Mouse (Mus musculus) kidney, adult 2 months (tissue): Measurements from ENCODE around the gene Iah1. TPM values are rescaled to one million over a fixed set of nuclear protein-coding genes. Genes with fewer than 3 reads are reported as not detected.

Experiments
- DNase-seq: peaks from one replicate; pipeline ENCODE4 v3.0.0; 2021
- H3K27ac ChIP-seq: fragments of 200-500 bp; 2 replicates; pipeline ENCODE4 v1.5.1; 2012; ENCODE audit warnings: low read depth, low read length, control low read depth, inconsistent platforms; ENCODE audit not compliant: insufficient read depth
- H3K27me3 ChIP-seq: fragments of 200-500 bp; replicated peaks from 2 replicates; pipeline ENCODE4 v1.6.1; 2012; ENCODE audit warnings: mild to moderate bottlenecking, moderate library complexity, low read length, inconsistent platforms; ENCODE audit not compliant: control insufficient read depth, insufficient read depth
- H3K36me3 ChIP-seq: fragments of 200-500 bp; 2 replicates; pipeline ENCODE4 v1.6.1; 2012; ENCODE audit warnings: mild to moderate bottlenecking, moderate library complexity, low read length, inconsistent platforms; ENCODE audit not compliant: control insufficient read depth, insufficient read depth
- H3K4me1 ChIP-seq: fragments of 200-500 bp; 2 replicates; pipeline ENCODE4 v1.6.1; 2011; ENCODE audit warnings: low read length; ENCODE audit not compliant: control insufficient read depth, insufficient read depth
- H3K4me3 ChIP-seq: fragments of 200-500 bp; 2 replicates; pipeline ENCODE4 v1.5.1; 2011; ENCODE audit warnings: mild to moderate bottlenecking, low read depth, low read length, control low read depth; ENCODE audit not compliant: insufficient read depth
- CTCF ChIP-seq: fragments of 200-500 bp; conservative IDR thresholded peaks from 2 replicates; pipeline ENCODE4 v1.5.1; 2011; ENCODE audit warnings: low read depth, mild to moderate bottlenecking, control low read depth, low read length, moderate library complexity, mixed read lengths; ENCODE audit not compliant: insufficient read depth, insufficient read length
- POLR2A ChIP-seq: fragments of 200-500 bp; IDR thresholded peaks from one replicate; pipeline ENCODE4 v1.6.1; 2011; ENCODE audit warnings: low read depth, low read length, control low read depth
- WGBS: fragments of 180-500 bp; shearing (Covaris S2); methylation state at CpG from one replicate; pipeline ENCODE4 v1.1.7; 2018; 5-methylcytosine and 5-hydroxymethylcytosine counted together
- polyA plus RNA-seq: library from polyadenylated mRNA; depleted of rRNA; stranded (reverse); fragments of >200 nt; gene quantifications from 2 replicates; pipeline ENCODE4 v1.2.3, GENCODE M21; 2012

The Iah1 gene
- polyA plus RNA-seq, 1 experiment: 498 TPM

GRCm38 (mm10) chr12:21337171-21337570, 21.0 kb downstream of the Iah1 start:
- TF ChIP-seq CTCF (no peak), POLR2A (no peak)
- Histone ChIP-seq H3K4me3 (no peak overlapping the region), H3K36me3 (no peaks in the 10 kb centered on the region; the same call in none of the 2 replicates), H3K4me1 (no peaks in the 10 kb centered on the region), H3K27ac (no peak overlapping the region), H3K27me3 (no peaks in the 10 kb centered on the region)
- no peak for DNase-seq
- WGBS: 95% methylated on average over 5 of the region's 5 CpGs

- no peak overlapping the region for H3K4me3 ChIP-seq
- no peak for TF ChIP-seq CTCF
- no peak for TF ChIP-seq POLR2A
- no peaks in the 10 kb centered on the region for H3K27me3 ChIP-seq
- H3K27ac ChIP-seq: no peak overlapping the region
- peaks cover 2% of the 10 kb centered on the region for H3K36me3 ChIP-seq
- 96% methylated on average over 5 of the region's 5 CpGs for WGBS
- H3K4me1 ChIP-seq: no peaks in the 10 kb centered on the region
- DNase-seq: no peak
These were observed 24.5 kb downstream of the Iah1 start for GRCm38 (mm10) chr12:21340674-21341073.

DNA sequence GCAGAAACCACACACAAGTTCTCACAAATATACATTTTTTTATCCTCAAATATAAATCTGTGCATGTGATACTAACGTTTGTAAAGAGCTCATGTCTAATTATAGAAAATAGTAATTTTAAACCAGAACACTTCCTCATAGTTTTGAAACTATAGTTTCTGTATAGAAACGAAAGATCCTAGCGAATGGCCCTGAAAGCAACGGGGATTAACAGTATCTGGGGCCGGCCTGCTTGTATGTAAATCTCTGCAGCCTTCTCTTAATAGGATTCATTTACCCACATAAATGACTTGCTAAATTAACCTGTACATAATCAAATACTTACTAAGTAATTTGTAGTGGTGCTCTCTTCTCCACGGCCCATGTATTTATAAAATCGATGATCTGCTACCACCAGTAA, 30.8 kb downstream of the Iah1 start:
- TF ChIP-seq CTCF: no peak
- TF ChIP-seq POLR2A: no peak
- H3K27me3 ChIP-seq: no peaks in the 10 kb centered on the region
- DNase-seq: no peak
- H3K4me1 ChIP-seq: no peaks in the 10 kb centered on the region
- H3K27ac ChIP-seq: no peak overlapping the region
- peaks cover 6% of the 10 kb centered on the region for H3K36me3 ChIP-seq
- WGBS: 80% methylated on average over 7 of the region's 7 CpGs
- H3K4me3 ChIP-seq: no peak overlapping the region

GRCm38 (mm10) chr12:21350113-21350876, 34.1 kb downstream of the Iah1 start:
- no peaks in the 10 kb centered on the region for H3K4me1 ChIP-seq
- 89% methylated on average over 7 of the region's 7 CpGs for WGBS
- TF ChIP-seq POLR2A (no peak), CTCF (no peak)
- no peak overlapping the region for H3K27ac ChIP-seq
- no peak for DNase-seq
- no peaks in the 10 kb centered on the region for H3K27me3 ChIP-seq
- peaks cover 10% of the 10 kb centered on the region for H3K36me3 ChIP-seq
- H3K4me3 ChIP-seq: no peak overlapping the region

GRCm38 (mm10) chr12:21353681-21354080, 37.5 kb downstream of the Iah1 start:
- WGBS: 91% methylated on average over 8 of the region's 8 CpGs
- Histone ChIP-seq H3K36me3 (peaks cover 8% of the 10 kb centered on the region), H3K4me3 (no peak overlapping the region), H3K27ac (no peak overlapping the region), H3K27me3 (no peaks in the 10 kb centered on the region), H3K4me1 (no peaks in the 10 kb centered on the region)
- TF ChIP-seq POLR2A: no peak
- TF ChIP-seq CTCF: no peak
- no peak for DNase-seq

DNA sequence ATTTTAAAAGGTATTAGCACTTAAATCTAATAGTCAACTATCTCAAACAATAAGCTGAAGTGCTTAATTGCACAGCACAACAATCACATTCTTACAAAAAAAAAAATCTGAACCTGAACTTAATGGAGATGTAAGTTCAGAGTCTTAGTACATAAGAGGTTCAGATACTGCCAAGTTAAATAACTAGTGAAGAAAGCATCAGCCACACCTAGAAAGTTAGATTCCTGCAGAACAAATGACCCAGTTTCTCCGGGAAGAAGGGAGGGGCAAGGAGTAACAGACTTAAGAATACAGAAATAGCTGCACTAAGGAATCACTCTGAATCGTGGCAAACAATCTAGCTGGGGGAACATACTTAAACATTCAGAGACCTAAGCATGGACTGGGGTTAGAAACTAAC, 46.5 kb downstream of the Iah1 start:
- H3K36me3 ChIP-seq: peaks cover 2% of the 10 kb centered on the region; the same call in 1 of the 2 replicates
- no peak for DNase-seq
- no peak overlapping the region for H3K27ac ChIP-seq
- H3K27me3 ChIP-seq: no peaks in the 10 kb centered on the region
- H3K4me1 ChIP-seq: 0 out of 2 replicates have a peak, but pooled peaks cover 2% of the 10 kb centered on the region
- 16% methylated on average over 2 of the region's 2 CpGs for WGBS
- TF ChIP-seq CTCF (no peak), POLR2A (no peak)
- no peak overlapping the region for H3K4me3 ChIP-seq

DNA sequence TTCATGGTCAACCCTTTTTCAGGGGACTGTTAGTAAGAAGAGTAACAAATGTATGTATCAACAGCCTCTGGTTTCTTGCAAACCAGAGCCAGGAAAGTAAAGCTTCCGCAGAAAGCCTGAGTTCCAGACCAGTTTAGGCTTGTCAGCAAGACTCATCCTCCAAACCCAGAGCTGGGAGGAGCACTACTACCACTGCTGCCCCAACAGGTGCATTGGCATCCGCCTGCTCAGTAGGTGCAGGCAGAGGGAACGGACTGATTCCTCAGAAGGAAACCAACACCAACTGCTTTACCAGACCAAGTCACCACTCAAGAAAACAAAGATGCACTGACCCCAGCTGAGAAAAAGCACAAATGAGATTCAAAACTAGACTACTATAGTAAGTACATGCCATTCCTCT, 47.0 kb downstream of the Iah1 start:
- 85% methylated on average over 3 of the region's 3 CpGs for WGBS
- no peak overlapping the region for H3K4me3 ChIP-seq
- TF ChIP-seq POLR2A: no peak
- TF ChIP-seq CTCF: no peak
- 0 out of 2 replicates have a peak, but pooled peaks cover 2% of the 10 kb centered on the region for H3K4me1 ChIP-seq
- peaks cover 2% of the 10 kb centered on the region; the same call in 1 of the 2 replicates for H3K36me3 ChIP-seq
- no peak for DNase-seq
- no peak overlapping the region for H3K27ac ChIP-seq
- H3K27me3 ChIP-seq: no peaks in the 10 kb centered on the region
